ENCODE assay signal across 22 mouse cellular contexts in genomic region chr11:60158271-60158670, GRCm38 (mm10). TPM values are rescaled to one million over a fixed set of nuclear protein-coding genes. Genes with fewer than 3 reads are reported as not detected.
DNase-seq lines count a peak whose midpoint lies in the region; ATAC-seq lines count a peak whose summit lies in the region.
"Had no signal": no experiment of that assay in that cellular context is flagged by ENCODE, and none has a peak within 500 bp of the region (broad histone marks: within the 10 kb centered on the region; RNA-seq: fewer than 3 reads in every experiment).

No protein-coding gene starts in this region.

- no peak for DNase-seq in frontal cortex, postnatal 25 days (ENCODE audit: low spot score in 2 of 2)
- no peak for DNase-seq in neural tube, embryonic 10.5 days (ENCODE audit: extremely low spot score, low spot score)
- peak; percentile 12 to 36 for DNase-seq in thymus, postnatal 36 days
- no peak for DNase-seq in cerebellum, postnatal 14 days
- no peak for DNase-seq in lung, postnatal 10 days
- DNase-seq: adrenal gland, postnatal 25 days; cerebellum, adult 2 months; gastrocnemius, postnatal 36 days; heart, adult 2 months; heart, postnatal 14 days; kidney, adult 18-20 months; lung, adult 18-20 months had no signal

- no peaks in the 10 kb centered on the region for H3K27me3 ChIP-seq in neural tube, embryonic 13.5 days
- H3K27me3 ChIP-seq in forebrain, embryonic 16.5 days (replicated peaks; ENCODE audit: control insufficient read depth, insufficient read depth, low read length) = no peaks in the 10 kb centered on the region
- H3K27me3 ChIP-seq: embryonic facial prominence, embryonic 15.5 days; heart, embryonic 13.5 days; hindbrain, embryonic 12.5 days; midbrain, embryonic 12.5 days; neural tube, embryonic 12.5 days; stomach, embryonic 15.5 days had no signal

- no peak overlapping the region for H3K9ac ChIP-seq in neural tube, embryonic 13.5 days
- H3K9ac ChIP-seq in forebrain, embryonic 16.5 days (replicated peaks; ENCODE audit: low read depth, low read length) = no peak overlapping the region
- H3K9ac ChIP-seq: embryonic facial prominence, embryonic 15.5 days; hindbrain, embryonic 12.5 days; midbrain, embryonic 12.5 days; neural tube, embryonic 12.5 days; stomach, embryonic 15.5 days had no signal

- no peak overlapping the region for H3K4me3 ChIP-seq in neural tube, embryonic 13.5 days
- no peak overlapping the region for H3K4me3 ChIP-seq in forebrain, embryonic 16.5 days (replicated peaks; ENCODE audit: low read length)
- H3K4me3 ChIP-seq: embryonic facial prominence, embryonic 15.5 days; heart, adult 2 months; heart, embryonic 13.5 days; hindbrain, embryonic 12.5 days; midbrain, embryonic 12.5 days; neural tube, embryonic 12.5 days; stomach, embryonic 15.5 days had no signal

- H3K4me1 ChIP-seq in neural tube, embryonic 13.5 days (replicated peaks) = peaks cover 80% of the 10 kb centered on the region
- H3K4me1 ChIP-seq in forebrain, embryonic 16.5 days (replicated peaks; ENCODE audit: control insufficient read depth, insufficient read depth, low read length) = peaks cover 34% of the 10 kb centered on the region

- H3K27ac ChIP-seq in neural tube, embryonic 13.5 days (replicated peaks) = peak overlapping the region; percentile 23; the same call in 1 of the 2 replicates
- H3K27ac ChIP-seq in forebrain, embryonic 16.5 days (ENCODE audit: low read length) = peak overlapping the region; percentile 49
- H3K27ac ChIP-seq: embryonic facial prominence, embryonic 15.5 days; heart, adult 2 months; heart, embryonic 13.5 days; hindbrain, embryonic 12.5 days; midbrain, embryonic 12.5 days; neural tube, embryonic 12.5 days; stomach, embryonic 15.5 days had no signal

- H3K9me3 ChIP-seq in neural tube, embryonic 13.5 days = no peaks in the 10 kb centered on the region
- no peaks in the 10 kb centered on the region for H3K9me3 ChIP-seq in forebrain, embryonic 16.5 days (ENCODE audit: control insufficient read depth, low read length)
- H3K9me3 ChIP-seq: embryonic facial prominence, embryonic 15.5 days; heart, embryonic 13.5 days; hindbrain, embryonic 12.5 days; midbrain, embryonic 12.5 days; neural tube, embryonic 12.5 days; stomach, embryonic 15.5 days had no signal

- peak; percentile 76 for ATAC-seq in frontal cortex, adult (ENCODE audit: low TSS enrichment)
- no peak for ATAC-seq in neural tube, embryonic 13.5 days (ENCODE audit: low read depth)
- no peak; the same call in 1 of the 2 replicates for ATAC-seq in forebrain, embryonic 16.5 days
- ATAC-seq: inflammation-experienced regulatory T-cells, adult 6 months had no signal

- 69% methylated on average over 4 of the region's 4 CpGs for WGBS in neural tube, embryonic 13.5 days
- 70% methylated on average over 4 of the region's 4 CpGs for WGBS in forebrain, embryonic 16.5 days

- H3K4me2 ChIP-seq in neural tube, embryonic 13.5 days = no peak overlapping the region
- H3K4me2 ChIP-seq in forebrain, embryonic 16.5 days (ENCODE audit: low read length) = no peak overlapping the region
- H3K4me2 ChIP-seq: embryonic facial prominence, embryonic 15.5 days; heart, embryonic 13.5 days; hindbrain, embryonic 12.5 days; midbrain, embryonic 12.5 days; neural tube, embryonic 12.5 days; stomach, embryonic 15.5 days had no signal

- peaks cover 26% of the 10 kb centered on the region for H3K36me3 ChIP-seq in neural tube, embryonic 13.5 days
- no peaks in the 10 kb centered on the region for H3K36me3 ChIP-seq in forebrain, embryonic 16.5 days (ENCODE audit: control insufficient read depth, insufficient read depth)
- H3K36me3 ChIP-seq: stomach, embryonic 15.5 days had no signal

RNA-seq across cellular contexts. Expression of gene Rai1, which starts 53.5 kb away (rescaled TPM):
- 29.9 and 30.0 TPM in 2 replicates for polyA plus RNA-seq in neural tube, embryonic 13.5 days (2015; fragmentation: Nextera tagmentation; extraction: Ambion mirVana)
- polyA plus RNA-seq in forebrain, embryonic 16.5 days (2015; fragmentation: Nextera tagmentation; extraction: Ambion mirVana) = 30.2 and 30.3 TPM in 2 replicates

Comparison
In these comparisons a context has a peak if more than half of its experiments do, and no peak if none do; other contexts are left out.
1. DNase-seq: peak in thymus, postnatal 36 days (2 of 2); none in frontal cortex, postnatal 25 days (0 of 2), neural tube, embryonic 10.5 days (single experiment), cerebellum, postnatal 14 days (0 of 2) and lung, postnatal 10 days (single experiment).